Comparison of ENCODE assay signal across 9 mouse cellular contexts in the genomic region with DNA sequence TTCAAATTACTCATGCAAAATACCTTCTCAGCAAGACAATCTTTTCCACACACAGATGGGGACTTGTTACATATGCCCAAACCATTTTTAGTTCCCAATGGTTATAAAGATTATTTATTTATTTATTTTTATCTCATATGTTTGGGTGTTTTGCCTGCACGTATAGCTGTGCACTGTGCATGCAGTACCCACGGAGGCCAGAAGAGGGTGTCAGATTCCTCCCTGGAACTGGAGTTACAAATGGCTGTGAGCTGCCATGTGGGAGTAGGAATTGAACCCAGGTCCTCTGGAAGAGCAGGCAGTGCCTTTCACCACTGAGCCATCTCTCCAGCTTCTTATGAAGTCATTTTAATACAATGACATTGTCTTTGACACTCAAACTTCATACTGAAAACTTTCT. TPM values are rescaled to one million over a fixed set of nuclear protein-coding genes. Genes with fewer than 3 reads are reported as not detected.
DNase-seq lines count a peak whose midpoint lies in the region; ATAC-seq and TF ChIP-seq lines count a peak whose summit lies in the region.
"Had no signal": no experiment of that assay in that cellular context is flagged by ENCODE, and none has a peak within 500 bp of the region (broad histone marks: within the 10 kb centered on the region; RNA-seq: fewer than 3 reads in every experiment).

No protein-coding gene starts in this region.

- TF ChIP-seq CTCF in testis, adult 2 months (IDR thresholded peaks at IDR 0.05; ENCODE audit: control insufficient read depth, insufficient read depth, insufficient replicate concordance, low read depth, low read length), result peak; percentile 65; the same call in 1 of the 2 replicates
- TF ChIP-seq CTCF in cortical plate, adult 2 months (IDR thresholded peaks at IDR 0.05; ENCODE audit: extremely low read depth, insufficient read depth, low read length), result peak; percentile 36

- no peak overlapping the region for H3K4me2 ChIP-seq in hindbrain, embryonic 14.5 days (replicated peaks)
- peak overlapping the region; percentile 29 for H3K4me2 ChIP-seq in stomach, embryonic 16.5 days (ENCODE audit: low read depth, low read length)

- no peaks in the 10 kb centered on the region for H3K9me3 ChIP-seq in hindbrain, embryonic 10.5 days
- H3K9me3 ChIP-seq in hindbrain, embryonic 14.5 days (ENCODE audit: control insufficient read depth, low read length), result no peaks in the 10 kb centered on the region
- H3K9me3 ChIP-seq in stomach, embryonic 16.5 days (replicated peaks; ENCODE audit: control insufficient read depth, low read length), result no peaks in the 10 kb centered on the region
- H3K9me3 ChIP-seq: heart, embryonic 10.5 days had no signal

- H3K27ac ChIP-seq in hindbrain, embryonic 10.5 days, result no peak overlapping the region
- H3K27ac ChIP-seq in hindbrain, embryonic 14.5 days, result no peak overlapping the region
- H3K27ac ChIP-seq in testis, adult 2 months (ENCODE audit: control insufficient read depth, insufficient read depth, low read depth, low read length), result no peak overlapping the region
- H3K27ac ChIP-seq in cortical plate, adult 2 months (ENCODE audit: insufficient read depth, low read length), result no peak overlapping the region
- no peak overlapping the region for H3K27ac ChIP-seq in stomach, embryonic 16.5 days (ENCODE audit: low read length)
- H3K27ac ChIP-seq: heart, embryonic 10.5 days had no signal

- no peaks in the 10 kb centered on the region for H3K36me3 ChIP-seq in hindbrain, embryonic 10.5 days
- no peaks in the 10 kb centered on the region for H3K36me3 ChIP-seq in hindbrain, embryonic 14.5 days (replicated peaks; ENCODE audit: control insufficient read depth, insufficient read depth)
- H3K36me3 ChIP-seq in testis, adult 2 months (ENCODE audit: control insufficient read depth, insufficient read depth, low read length), result no peaks in the 10 kb centered on the region
- no peaks in the 10 kb centered on the region for H3K36me3 ChIP-seq in stomach, embryonic 16.5 days (ENCODE audit: control insufficient read depth, insufficient read depth, low read length)
- H3K36me3 ChIP-seq: heart, embryonic 10.5 days had no signal

- no peak for TF ChIP-seq POLR2A in testis, adult 2 months (IDR thresholded peaks at IDR 0.05; ENCODE audit: control insufficient read depth, low read depth, low read length)
- TF ChIP-seq POLR2A in cortical plate, adult 2 months (IDR thresholded peaks at IDR 0.05; ENCODE audit: extremely low read depth, insufficient read depth, low read length), result no peak

- H3K4me1 ChIP-seq in hindbrain, embryonic 10.5 days (replicated peaks), result no peaks in the 10 kb centered on the region
- peaks cover 4% of the 10 kb centered on the region; the same call in 1 of the 2 replicates for H3K4me1 ChIP-seq in hindbrain, embryonic 14.5 days (replicated peaks; ENCODE audit: control insufficient read depth, insufficient read depth, low read length)
- no peaks in the 10 kb centered on the region for H3K4me1 ChIP-seq in testis, adult 2 months (ENCODE audit: control insufficient read depth, insufficient read depth, low read length)
- no peaks in the 10 kb centered on the region; the same call in 1 of the 2 replicates for H3K4me1 ChIP-seq in cortical plate, adult 2 months (ENCODE audit: control insufficient read depth, insufficient read depth, low read length)
- no peaks in the 10 kb centered on the region for H3K4me1 ChIP-seq in stomach, embryonic 16.5 days (ENCODE audit: control insufficient read depth, insufficient read depth, low read length)
- H3K4me1 ChIP-seq: heart, embryonic 10.5 days had no signal

- no peak overlapping the region for H3K4me3 ChIP-seq in hindbrain, embryonic 10.5 days
- H3K4me3 ChIP-seq in hindbrain, embryonic 14.5 days (replicated peaks; ENCODE audit: low read length), result no peak overlapping the region
- H3K4me3 ChIP-seq in testis, adult 2 months (ENCODE audit: control insufficient read depth, low read depth, low read length), result no peak overlapping the region
- no peak overlapping the region for H3K4me3 ChIP-seq in cortical plate, adult 2 months (ENCODE audit: insufficient read depth, low read length)
- no peak overlapping the region for H3K4me3 ChIP-seq in stomach, embryonic 16.5 days (replicated peaks; ENCODE audit: low read length)
- H3K4me3 ChIP-seq: heart, embryonic 10.5 days had no signal

- DNase-seq in hindbrain, embryonic 10.5 days (ENCODE audit: low spot score), result peak; percentile 23
- DNase-seq in hindbrain, embryonic 14.5 days (ENCODE audit: low spot score), result no peak
- no peak for DNase-seq in testis, postnatal 14 days (ENCODE audit: low spot score)
- no peak for DNase-seq in right cerebral cortex, adult 18-20 months
- no peak for DNase-seq in right cerebral cortex, postnatal 14 days

- ATAC-seq in hindbrain, embryonic 14.5 days (ENCODE audit: low FRiP score), result no peak
- no peak for ATAC-seq in stomach, embryonic 16.5 days (ENCODE audit: insufficient read depth, low FRiP score)

- WGBS in hindbrain, embryonic 10.5 days, result 51% methylated on average over 2 of the region's 2 CpGs
- WGBS in hindbrain, embryonic 14.5 days, result 47% methylated on average over 2 of the region's 2 CpGs
- WGBS in stomach, embryonic 16.5 days, result 45% methylated on average over 2 of the region's 2 CpGs

- no peak overlapping the region for H3K9ac ChIP-seq in hindbrain, embryonic 14.5 days
- H3K9ac ChIP-seq in stomach, embryonic 16.5 days (ENCODE audit: low read length), result no peak overlapping the region

- no peaks in the 10 kb centered on the region for H3K27me3 ChIP-seq in hindbrain, embryonic 10.5 days (ENCODE audit: insufficient read depth, poor library complexity, severe bottlenecking)
- H3K27me3 ChIP-seq in hindbrain, embryonic 14.5 days (ENCODE audit: control insufficient read depth, insufficient read depth, low read length), result no peaks in the 10 kb centered on the region
- H3K27me3 ChIP-seq in testis, adult 2 months (ENCODE audit: control insufficient read depth, insufficient read depth, low read length), result no peaks in the 10 kb centered on the region
- no peaks in the 10 kb centered on the region for H3K27me3 ChIP-seq in stomach, embryonic 16.5 days (ENCODE audit: control insufficient read depth, insufficient read depth, low read length)

RNA-seq across cellular contexts. Expression of a gene that starts 7.7 kb away (rescaled TPM):
- 4.5 and 15.0 TPM in 2 replicates for polyA plus RNA-seq in hindbrain, embryonic 10.5 days (2016; fragmentation: Nextera tagmentation; extraction: Ambion mirVana)
- polyA plus RNA-seq in hindbrain, embryonic 14.5 days (2014; fragmentation: Nextera tagmentation; extraction: Ambion mirVana), result 42.0 and 49.4 TPM in 2 replicates
- 1.1 and 1.8 TPM in 2 replicates for polyA plus RNA-seq in testis, adult 2 months (2012; rRNA removed)
- polyA plus RNA-seq in cortical plate, adult 2 months (2012; rRNA removed), result 22.5 and 24.5 TPM in 2 replicates
- 11.4 and 12.4 TPM in 2 replicates for polyA plus RNA-seq in stomach, embryonic 16.5 days (2015; fragmentation: Nextera tagmentation; extraction: Ambion mirVana)
